Mouse (Mus musculus) adipose tissue, adult 10 weeks (tissue): ENCODE measurements around the gene 4921504E06Rik. TPM values are rescaled to one million over a fixed set of nuclear protein-coding genes. Genes with fewer than 3 reads are reported as not detected.

Experiments used
- polyA plus RNA-seq: library from polyadenylated mRNA; stranded (reverse); fragments of 350-450 nt; fragmentation: Illumina TruSeq; extraction: RNeasy Lipid Tissue Mini Kit (QIAGEN cat#74804); gene quantifications from one replicate; pipeline ENCODE4 v1.2.3, GENCODE M21; 2014; ENCODE audit warnings: low read depth, low replicate concordance

The 4921504E06Rik gene
- polyA plus RNA-seq: 0.50 TPM

GRCm38 (mm10) chr2:19553821-19554592, at the start of gene 4921504E06Rik:
TSS of gene 4921504E06Rik (minus strand) at chr2:19553914.

GRCm38 (mm10) chr2:19444931-19445831, 108.5 kb downstream of the 4921504E06Rik start, which contains the start of gene Ptf1a:
TSS of gene Ptf1a (plus strand) at chr2:19445663.

Other genes with a start within 250 kb of the 4921504E06Rik start
- gene Msrb2, start 182.5 kb downstream of the 4921504E06Rik start, polyA plus RNA-seq: 18.8 TPM
- not detected for gene Ptf1a, start 108.3 kb downstream of the 4921504E06Rik start, polyA plus RNA-seq
- gene Otud1, start 103.8 kb upstream of the 4921504E06Rik start, polyA plus RNA-seq: 6.8 TPM